Mouse (Mus musculus) pancreas, adult 10 weeks (tissue): ENCODE results near the gene Itgb3bp. TPM values are rescaled to one million over a fixed set of nuclear protein-coding genes. Genes with fewer than 3 reads are reported as not detected.

Source experiments
- polyA plus RNA-seq: library from polyadenylated mRNA; stranded (reverse); fragments of 350-450 nt; fragmentation: Illumina TruSeq; extraction: RNeasy Lipid Tissue Mini Kit (QIAGEN cat#74804); gene quantifications from one replicate; pipeline ENCODE4 v1.2.3, GENCODE M21; 2015; ENCODE audit warnings: low read depth, low replicate concordance; ENCODE audit not compliant: insufficient read depth

The Itgb3bp gene
- polyA plus RNA-seq = 2.5 TPM

GRCm38 (mm10) chr4:99929613-99930517 lies at the start of gene Itgb3bp:
TSS of gene Itgb3bp (minus strand) at chr4:99929813.

GRCm38 (mm10) chr4:99929149-99929612 lies 432 bp downstream of the Itgb3bp start, which contains the start of gene Pgm1:
TSS of gene Pgm1 (plus strand) at chr4:99929414.

GRCm38 (mm10) chr4:99829094-99830073 lies 100.2 kb downstream of the Itgb3bp start, which contains the start of gene Efcab7:
TSS of gene Efcab7 (plus strand) at chr4:99829198.

Other genes with a start within 250 kb of the Itgb3bp start
- 2.3 TPM for gene Alg6, start 214.1 kb downstream of the Itgb3bp start, polyA plus RNA-seq
- 1.2 TPM for gene Efcab7, start 100.6 kb downstream of the Itgb3bp start, polyA plus RNA-seq
- gene Pgm1, start 399 bp downstream of the Itgb3bp start, polyA plus RNA-seq = 6.9 TPM
- gene Ror1, start 166.0 kb upstream of the Itgb3bp start, polyA plus RNA-seq = 1.8 TPM